Mouse (Mus musculus) bone marrow macrophage, adult 2 months (primary cell): ENCODE data around the gene Frmd4a.

Source experiments
- CTCF ChIP-seq: IDR thresholded peaks from 2 replicates; pipeline ENCODE4 v1.5.1; 2012; ENCODE audit warnings: low read depth, mild to moderate bottlenecking, low read length, moderate library complexity
- POLR2A ChIP-seq: IDR thresholded peaks from 2 replicates; pipeline ENCODE4 v1.6.1; 2012; ENCODE audit warnings: mild to moderate bottlenecking, low read depth, low read length, borderline replicate concordance

DNA sequence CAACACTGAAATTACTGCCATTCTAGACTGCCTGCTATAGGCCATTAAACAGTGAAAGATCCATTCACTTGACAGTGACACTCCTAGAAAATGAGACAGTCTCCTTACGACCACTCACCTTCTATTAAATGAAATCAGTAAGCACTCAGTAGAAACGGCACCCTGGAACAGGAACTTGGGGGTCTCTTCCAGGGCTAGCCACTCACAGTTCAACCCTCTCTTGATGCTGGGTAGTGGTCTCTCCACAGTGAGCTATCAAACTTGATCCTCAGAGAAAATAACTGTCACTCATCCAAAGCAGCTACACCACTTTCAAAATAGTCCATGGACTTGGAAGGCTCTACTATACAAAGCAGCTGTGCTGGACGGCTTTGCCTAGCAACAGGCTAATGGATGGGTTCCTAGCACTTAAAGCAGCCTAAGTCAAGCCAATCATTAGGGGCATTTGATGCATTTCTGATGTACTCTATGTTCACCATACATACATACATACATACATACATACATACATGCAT lies 604.0 kb downstream of the Frmd4a start:
- TF ChIP-seq POLR2A: no peak
- TF ChIP-seq CTCF: no peak
